Mouse (Mus musculus) embryonic facial prominence, embryonic 13.5 days (tissue): ENCODE results near the gene Aurkaip1. TPM values are rescaled to one million over a fixed set of nuclear protein-coding genes. Genes with fewer than 3 reads are reported as not detected.

Source experiments
- ATAC-seq: fragments of 200-750 bp; cut with Nextera tagmentation; 2 replicates; pipeline ENCODE4 v1.8.0; 2017; ENCODE audit warnings: low read depth; ENCODE audit not compliant: insufficient number of reproducible peaks, insufficient read depth, low FRiP score, low TSS enrichment
- H3K27ac ChIP-seq: fragments of 300-500 bp; sonication (generic); 2 replicates; pipeline ENCODE4 v1.5.1; 2015; ENCODE audit warnings: moderate library complexity, mild to moderate bottlenecking, inconsistent platforms
- H3K27me3 ChIP-seq: fragments of 300-500 bp; sonication (generic); 2 replicates; pipeline ENCODE4 v1.6.1; 2015; ENCODE audit warnings: mild to moderate bottlenecking, inconsistent platforms
- H3K36me3 ChIP-seq: fragments of 300-500 bp; sonication (generic); 2 replicates; pipeline ENCODE4 v1.6.1; 2015; ENCODE audit warnings: mild to moderate bottlenecking, inconsistent platforms
- H3K4me1 ChIP-seq: fragments of 300-500 bp; sonication (generic); 2 replicates; pipeline ENCODE4 v1.6.1; 2015; ENCODE audit warnings: inconsistent platforms
- H3K4me2 ChIP-seq: fragments of 300-500 bp; sonication (generic); 2 replicates; pipeline ENCODE4 v1.6.1; 2015; ENCODE audit warnings: moderate library complexity, mild to moderate bottlenecking, inconsistent platforms
- H3K4me3 ChIP-seq: fragments of 300-500 bp; sonication (generic); 2 replicates; pipeline ENCODE4 v1.5.1; 2015; ENCODE audit warnings: mild to moderate bottlenecking, inconsistent platforms
- H3K9ac ChIP-seq: fragments of 300-500 bp; sonication (generic); 2 replicates; pipeline ENCODE4 v1.6.1; 2015; ENCODE audit warnings: mild to moderate bottlenecking, inconsistent platforms
- H3K9me3 ChIP-seq: fragments of 300-500 bp; sonication (generic); 2 replicates; pipeline ENCODE4 v1.6.1; 2016; ENCODE audit warnings: inconsistent platforms
- WGBS: fragments of 180-500 bp; shearing (Covaris S2); methylation state at CpG from one replicate; pipeline ENCODE4 v1.1.7; 2015; ENCODE audit warnings: mixed read lengths; 5-methylcytosine and 5-hydroxymethylcytosine counted together
- polyA plus RNA-seq: library from polyadenylated mRNA; unstranded; fragments of >200 nt; fragmentation: Nextera tagmentation; extraction: Ambion mirVana; gene quantifications from 2 replicates; pipeline ENCODE4 v1.2.1, GENCODE M21; 2015

Gene Aurkaip1
- polyA plus RNA-seq, 1 experiment from 2014 or later: 150 TPM

GRCm38 (mm10) chr4:155843231-155843630 is 12.2 kb downstream of the Aurkaip1 start:
- no peak for ATAC-seq
- Histone ChIP-seq H3K9me3 (no peaks in the 10 kb centered on the region), H3K4me3 (no peak overlapping the region), H3K4me1 (peaks cover 44% of the 10 kb centered on the region), H3K27ac (no peak overlapping the region), H3K36me3 (peaks cover 20% of the 10 kb centered on the region), H3K9ac (no peak overlapping the region), H3K4me2 (no peak overlapping the region), H3K27me3 (peaks cover 6% of the 10 kb centered on the region; the same call in 1 of the 2 replicates)
- 89% methylated on average over 5 of the region's 5 CpGs for WGBS

GRCm38 (mm10) chr4:155846871-155847578 is 16.0 kb downstream of the Aurkaip1 start, which contains the start of gene Dvl1:
Dvl1 (plus strand) TSS chr4:155847402.
- H3K4me3 ChIP-seq: peak within 1 kb of the TSS; percentile 81
- peaks cover 27% of the 10 kb centered on the region for H3K4me1 ChIP-seq
- peaks cover 15% of the 10 kb centered on the region for H3K36me3 ChIP-seq
- H3K27me3 ChIP-seq: no peaks in the 10 kb centered on the region
- WGBS: 2% methylated on average over 61 of the region's 65 CpGs
- peak within 1 kb of the TSS; percentile 68; the same call in 1 of the 2 replicates for H3K27ac ChIP-seq
- no peaks in the 10 kb centered on the region for H3K9me3 ChIP-seq
- ATAC-seq: peak; percentile 89
- H3K9ac ChIP-seq: peak within 1 kb of the TSS; percentile 88
- peak within 1 kb of the TSS; percentile 89 for H3K4me2 ChIP-seq

DNA sequence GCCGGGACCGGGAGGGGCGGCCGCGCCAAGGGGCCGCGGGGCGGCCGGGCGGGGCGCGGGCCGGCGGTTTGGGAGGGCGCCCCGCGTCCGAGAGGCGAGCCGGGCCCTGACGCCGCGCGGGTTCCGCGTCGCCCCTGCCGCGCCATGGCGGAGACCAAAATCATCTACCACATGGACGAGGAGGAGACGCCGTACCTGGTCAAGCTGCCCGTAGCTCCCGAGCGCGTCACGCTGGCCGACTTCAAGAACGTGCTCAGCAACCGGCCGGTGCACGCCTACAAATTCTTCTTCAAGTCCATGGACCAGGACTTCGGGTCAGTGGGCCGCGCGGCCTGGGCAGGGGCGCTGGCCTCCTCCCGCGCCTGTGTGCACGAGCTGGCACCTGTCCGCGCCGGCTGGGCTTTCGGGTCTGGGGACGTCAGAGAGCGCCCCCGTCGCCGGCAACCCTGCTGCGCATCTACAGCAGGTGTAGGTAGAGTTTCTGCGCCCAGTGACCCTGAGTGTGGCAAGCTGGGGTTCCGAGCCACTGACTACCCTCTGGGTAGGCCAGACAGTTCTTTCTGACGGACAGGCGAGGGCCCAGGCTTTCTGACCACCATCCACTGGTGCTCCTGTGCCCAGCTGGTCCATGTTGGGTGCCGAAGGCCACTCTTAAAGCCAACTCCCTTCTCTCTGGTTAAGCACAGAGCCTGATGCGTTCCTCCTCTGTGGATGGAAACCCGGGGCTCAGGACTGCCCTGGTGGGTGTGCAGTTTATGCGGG is 16.7 kb downstream of the Aurkaip1 start:
- Histone ChIP-seq H3K27me3 (no peaks in the 10 kb centered on the region), H3K4me2 (peak overlapping the region; percentile 89), H3K9ac (peak overlapping the region; percentile 88), H3K4me1 (peaks cover 27% of the 10 kb centered on the region), H3K36me3 (peaks cover 10% of the 10 kb centered on the region), H3K9me3 (no peaks in the 10 kb centered on the region), H3K4me3 (peak overlapping the region; percentile 81), H3K27ac (no peak overlapping the region)
- ATAC-seq: 0 out of 2 replicates have a peak, but pooled peaks have one; percentile 22
- 2% methylated on average over 56 of the region's 69 CpGs for WGBS

- H3K9ac ChIP-seq: peak overlapping the region; percentile 88
- peak overlapping the region; percentile 81 for H3K4me3 ChIP-seq
- no peaks in the 10 kb centered on the region for H3K27me3 ChIP-seq
- no peak overlapping the region for H3K27ac ChIP-seq
- H3K9me3 ChIP-seq: no peaks in the 10 kb centered on the region
- 54% methylated on average over 7 of the region's 7 CpGs for WGBS
- H3K36me3 ChIP-seq: peaks cover 4% of the 10 kb centered on the region
- ATAC-seq: no peak
- H3K4me1 ChIP-seq: peaks cover 27% of the 10 kb centered on the region
- H3K4me2 ChIP-seq: peak overlapping the region; percentile 89
These were observed 17.5 kb downstream of the Aurkaip1 start for GRCm38 (mm10) chr4:155848434-155849095.

GRCm38 (mm10) chr4:155849391-155849790 is 18.3 kb downstream of the Aurkaip1 start:
- ATAC-seq: no peak
- Histone ChIP-seq H3K4me2 (peak overlapping the region; percentile 89; the same call in 1 of the 2 replicates), H3K4me3 (no peak overlapping the region), H3K4me1 (peaks cover 27% of the 10 kb centered on the region), H3K36me3 (peaks cover 10% of the 10 kb centered on the region), H3K27me3 (no peaks in the 10 kb centered on the region), H3K9me3 (no peaks in the 10 kb centered on the region), H3K27ac (no peak overlapping the region), H3K9ac (no peak overlapping the region)
- WGBS: 87% methylated on average over 2 of the region's 2 CpGs

DNA sequence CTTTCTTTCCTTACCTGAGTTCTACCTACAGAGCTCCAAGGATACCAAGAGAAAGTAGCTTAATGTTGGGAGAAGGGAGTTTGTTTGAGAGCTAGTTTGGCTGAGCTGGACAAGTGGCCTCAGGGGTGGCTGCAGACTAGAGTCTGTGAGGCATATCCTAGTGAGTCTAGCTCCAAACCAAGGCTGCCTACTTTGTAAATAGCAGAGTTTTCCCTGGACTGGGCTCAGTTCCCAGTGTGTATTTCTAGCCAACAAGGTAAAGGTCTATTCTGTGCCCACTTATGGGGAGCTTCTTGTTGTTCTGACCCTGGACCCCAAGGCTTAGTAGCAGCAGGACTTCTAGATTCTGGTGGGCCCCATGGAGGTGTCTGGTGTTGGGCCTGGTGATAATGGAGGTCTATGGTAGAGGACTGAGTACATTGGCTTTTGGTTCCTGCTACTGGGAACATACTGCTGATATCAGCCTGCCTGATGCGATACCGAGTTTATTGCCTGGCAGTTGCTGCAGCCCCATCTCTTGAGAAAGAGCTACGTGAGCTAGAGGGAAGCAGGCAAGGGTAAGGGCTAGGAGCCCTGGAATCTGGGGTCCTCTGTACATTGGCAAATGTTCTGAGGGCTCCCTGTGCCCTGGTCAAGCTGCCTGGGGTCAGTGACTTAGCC is 18.9 kb downstream of the Aurkaip1 start:
- WGBS: 91% methylated on average over 3 of the region's 3 CpGs
- no peak overlapping the region for H3K9ac ChIP-seq

GRCm38 (mm10) chr4:155851368-155851767 is 20.3 kb downstream of the Aurkaip1 start:
- H3K4me3 ChIP-seq: no peak overlapping the region
- peaks cover 30% of the 10 kb centered on the region for H3K36me3 ChIP-seq
- no peaks in the 10 kb centered on the region for H3K27me3 ChIP-seq
- 88% methylated on average over 3 of the region's 3 CpGs for WGBS
- H3K9ac ChIP-seq: no peak overlapping the region
- no peak for ATAC-seq
- peaks cover 27% of the 10 kb centered on the region for H3K4me1 ChIP-seq
- H3K9me3 ChIP-seq: no peaks in the 10 kb centered on the region
- H3K27ac ChIP-seq: no peak overlapping the region
- no peak overlapping the region for H3K4me2 ChIP-seq

More for the DNA sequence above, 18.9 kb downstream of the Aurkaip1 start:
- Histone ChIP-seq H3K4me2 (no peak overlapping the region), H3K27me3 (no peaks in the 10 kb centered on the region), H3K4me3 (no peak overlapping the region), H3K27ac (no peak overlapping the region), H3K4me1 (peaks cover 27% of the 10 kb centered on the region), H3K36me3 (peaks cover 15% of the 10 kb centered on the region), H3K9me3 (no peaks in the 10 kb centered on the region)
- no peak for ATAC-seq

GRCm38 (mm10) chr4:155851951-155852411 is 20.9 kb downstream of the Aurkaip1 start:
- WGBS: 63% methylated on average over 2 of the region's 2 CpGs
- Histone ChIP-seq H3K9me3 (no peaks in the 10 kb centered on the region), H3K27ac (no peak overlapping the region), H3K9ac (no peak overlapping the region), H3K4me1 (peaks cover 21% of the 10 kb centered on the region), H3K4me2 (no peak overlapping the region), H3K4me3 (no peak overlapping the region), H3K27me3 (no peaks in the 10 kb centered on the region), H3K36me3 (peaks cover 36% of the 10 kb centered on the region)
- no peak for ATAC-seq

DNA sequence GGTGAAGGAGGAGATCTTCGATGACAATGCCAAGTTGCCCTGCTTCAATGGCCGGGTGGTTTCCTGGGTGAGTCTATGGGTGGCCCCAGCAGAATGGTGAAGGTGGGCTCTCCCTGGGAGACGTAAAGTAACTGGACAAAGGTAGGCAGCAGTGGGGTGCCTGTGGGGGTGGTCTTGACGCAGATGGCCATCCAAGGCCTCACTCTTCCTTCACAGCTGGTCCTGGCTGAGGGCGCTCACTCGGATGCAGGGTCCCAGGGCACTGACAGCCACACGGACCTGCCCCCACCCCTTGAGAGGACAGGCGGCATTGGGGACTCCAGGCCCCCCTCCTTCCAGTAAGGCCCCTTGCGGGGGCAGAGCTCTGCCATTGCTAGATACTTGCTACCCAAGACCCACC is 22.3 kb downstream of the Aurkaip1 start:
- 92% methylated on average over 9 of the region's 9 CpGs for WGBS
- Histone ChIP-seq H3K36me3 (peaks cover 50% of the 10 kb centered on the region), H3K9me3 (no peaks in the 10 kb centered on the region), H3K4me1 (peaks cover 13% of the 10 kb centered on the region), H3K4me3 (no peak overlapping the region), H3K27ac (no peak overlapping the region), H3K9ac (no peak overlapping the region), H3K27me3 (no peaks in the 10 kb centered on the region), H3K4me2 (no peak overlapping the region)
- ATAC-seq: no peak

- H3K4me3 ChIP-seq: no peak overlapping the region
- H3K27ac ChIP-seq: no peak overlapping the region
- peaks cover 61% of the 10 kb centered on the region for H3K36me3 ChIP-seq
- no peak for ATAC-seq
- no peaks in the 10 kb centered on the region for H3K9me3 ChIP-seq
- H3K4me2 ChIP-seq: no peak overlapping the region
- no peak overlapping the region for H3K9ac ChIP-seq
- 95% methylated on average over 12 of the region's 12 CpGs for WGBS
- H3K4me1 ChIP-seq: no peaks in the 10 kb centered on the region
- H3K27me3 ChIP-seq: no peaks in the 10 kb centered on the region
These were observed 23.9 kb downstream of the Aurkaip1 start for GRCm38 (mm10) chr4:155854991-155855390.

- Histone ChIP-seq H3K9ac (no peak overlapping the region), H3K36me3 (peaks cover 72% of the 10 kb centered on the region)
- WGBS: 90% methylated on average over 12 of the region's 12 CpGs
These were observed 25.0 kb downstream of the Aurkaip1 start for GRCm38 (mm10) chr4:155856071-155856470.

More at GRCm38 (mm10) chr4:155856071-155856470, 25.0 kb downstream of the Aurkaip1 start:
- no peak for ATAC-seq
- Histone ChIP-seq H3K4me1 (no peaks in the 10 kb centered on the region), H3K4me2 (no peak overlapping the region), H3K27me3 (no peaks in the 10 kb centered on the region), H3K27ac (no peak overlapping the region), H3K9me3 (no peaks in the 10 kb centered on the region), H3K4me3 (no peak overlapping the region)
